Mouse (Mus musculus): ENCODE data around the gene Nrp1.

Gene Nrp1

GRCm38 (mm10) chr8:128419984-128420383 is 61.6 kb downstream of the Nrp1 start:
- DNase-seq (ENCODE audit: low read depth): no peak

DNA sequence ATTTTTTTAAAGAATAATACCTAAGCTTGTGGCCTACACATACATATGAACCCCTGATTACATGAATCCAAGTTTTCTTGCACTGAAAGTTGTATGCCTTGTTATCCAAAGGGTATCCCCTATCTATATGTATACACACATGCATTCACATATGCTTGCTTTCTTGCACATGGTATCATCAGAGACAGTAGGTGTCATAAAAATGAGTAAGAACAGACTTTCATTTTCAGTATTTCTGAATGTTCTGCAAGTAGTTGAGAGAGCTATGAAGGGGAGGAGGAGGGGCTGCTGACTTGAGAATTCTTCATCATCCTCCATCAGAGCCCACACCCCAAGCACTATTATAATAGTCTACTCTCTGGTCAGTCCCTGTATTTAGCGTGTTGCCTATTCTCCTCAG is 62.0 kb downstream of the Nrp1 start:
- peak; percentile 55 for DNase-seq (ENCODE audit: low read depth)

GRCm38 (mm10) chr8:128423813-128424212 is 65.4 kb downstream of the Nrp1 start:
- DNase-seq (ENCODE audit: low read depth): no peak

DNA sequence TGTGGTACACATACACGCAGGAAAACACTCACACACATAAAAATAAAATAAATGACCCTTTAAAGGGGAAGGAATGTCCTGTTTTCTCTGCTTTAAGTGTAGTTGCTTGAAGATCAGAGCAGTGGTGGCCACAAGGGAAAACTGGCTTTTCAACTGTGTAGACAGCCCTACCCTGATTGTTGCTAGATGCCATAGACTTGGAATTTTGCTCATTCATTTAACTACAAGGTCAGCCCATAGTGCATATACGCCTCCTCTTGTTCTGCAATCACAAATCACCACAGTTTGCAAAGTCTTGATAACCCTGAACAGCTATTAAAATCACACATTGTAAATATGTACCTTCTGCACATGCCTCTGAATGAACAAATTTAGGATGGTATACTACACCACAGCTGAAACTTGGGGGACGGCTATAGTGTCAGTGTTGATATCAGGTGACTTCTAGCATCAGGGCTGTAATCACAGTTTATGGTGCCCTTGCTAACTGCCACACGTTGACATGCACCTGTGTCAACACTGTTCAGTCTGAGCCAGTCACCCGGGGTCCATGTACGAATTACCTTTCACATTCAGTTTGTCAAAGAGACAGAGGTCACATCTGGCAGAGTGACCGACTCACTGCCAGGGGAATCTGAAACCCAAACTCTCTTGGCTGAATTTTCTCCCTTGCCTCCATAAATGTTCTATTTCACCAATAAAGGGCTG is 66.4 kb downstream of the Nrp1 start:
- no peak for DNase-seq (ENCODE audit: low read depth)

- no peak for DNase-seq (ENCODE audit: low read depth)
These were observed 68.7 kb downstream of the Nrp1 start for GRCm38 (mm10) chr8:128427071-128427470.

DNA sequence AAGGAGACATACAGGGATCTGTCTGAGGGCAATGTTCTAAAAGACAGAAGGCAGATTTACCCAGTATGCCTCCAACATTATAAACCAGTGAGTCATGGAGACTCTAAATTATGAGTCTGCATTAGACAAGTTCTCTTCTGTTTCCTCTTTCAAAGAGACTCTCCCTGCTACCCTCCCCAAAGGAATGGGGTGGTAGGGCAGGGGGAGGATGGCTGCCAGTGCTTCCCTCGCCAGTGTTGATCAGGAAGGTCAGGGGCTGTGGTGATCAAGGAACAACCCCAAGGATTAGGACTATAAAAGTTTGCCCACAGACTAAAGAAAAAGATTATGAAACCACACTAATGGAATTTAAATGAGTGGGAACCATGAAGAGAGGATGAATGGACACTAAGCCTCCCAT is 70.6 kb downstream of the Nrp1 start:
- DNase-seq (ENCODE audit: low read depth): no peak

DNA sequence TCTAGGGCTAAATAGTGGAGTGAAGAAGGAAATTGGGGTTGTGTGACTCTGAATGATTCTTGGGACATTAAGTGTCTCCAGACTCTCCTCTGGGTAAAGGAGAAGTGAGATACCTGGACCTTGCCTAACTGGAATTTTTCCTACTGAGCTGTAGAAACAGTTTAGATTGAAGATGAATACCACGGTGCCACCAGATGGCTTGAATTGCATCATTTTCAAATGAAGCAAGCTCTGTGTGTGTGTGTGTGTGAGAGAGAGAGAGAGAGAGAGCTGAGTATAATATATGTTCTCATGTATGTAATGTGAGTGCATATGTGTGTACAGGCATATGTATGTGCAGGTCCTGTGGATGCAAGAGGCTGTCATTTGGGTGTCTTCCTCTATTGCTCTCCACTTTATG is 72.7 kb downstream of the Nrp1 start:
- DNase-seq (ENCODE audit: low read depth): no peak

- no peak for DNase-seq (ENCODE audit: low read depth)
These were observed 77.3 kb downstream of the Nrp1 start for GRCm38 (mm10) chr8:128435749-128436148.

- DNase-seq (ENCODE audit: low read depth): no peak
These were observed 78.9 kb downstream of the Nrp1 start for GRCm38 (mm10) chr8:128437156-128437825.

DNA sequence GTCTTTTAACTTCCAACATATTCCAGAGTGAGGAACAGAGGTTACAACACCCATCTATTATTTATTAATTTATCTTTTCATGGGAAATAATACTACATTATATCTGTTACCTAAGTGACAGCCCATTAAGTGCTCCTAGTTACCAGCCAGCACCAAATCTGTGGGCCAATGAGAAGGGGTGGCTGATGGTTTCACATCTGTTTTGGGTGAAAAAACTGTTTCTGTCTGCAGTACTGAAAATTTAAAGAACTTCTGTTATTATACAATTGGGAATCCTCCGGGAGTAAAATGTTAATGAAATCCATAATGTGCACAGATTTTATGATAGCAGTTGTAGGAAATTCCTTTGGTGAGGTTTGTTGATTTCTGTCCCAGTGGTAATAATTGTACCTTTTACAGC is 83.0 kb downstream of the Nrp1 start:
- no peak for DNase-seq (ENCODE audit: low read depth)

- no peak for DNase-seq (ENCODE audit: low read depth)
These were observed 87.2 kb downstream of the Nrp1 start for GRCm38 (mm10) chr8:128445596-128445995.

DNA sequence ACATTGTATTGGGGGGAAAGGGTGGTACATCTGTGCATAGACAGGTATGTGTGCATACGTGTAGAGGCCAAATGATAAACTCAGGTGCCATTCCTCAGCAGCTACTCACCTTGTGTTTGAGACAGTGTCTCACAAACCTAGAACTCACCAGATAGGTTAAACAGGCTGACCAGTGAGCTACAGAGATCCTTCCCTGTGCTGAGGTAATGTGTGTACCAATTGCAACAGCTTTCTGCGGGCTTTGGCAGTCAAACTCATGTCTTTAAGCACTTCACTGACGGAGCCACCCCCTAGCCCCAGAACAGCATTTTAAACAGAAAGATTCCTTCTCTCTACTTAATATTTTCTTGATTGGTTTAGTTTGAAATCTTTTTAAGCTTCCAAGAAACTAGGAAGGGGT is 88.2 kb downstream of the Nrp1 start:
- DNase-seq (ENCODE audit: low read depth): no peak

GRCm38 (mm10) chr8:128447320-128447719 is 88.9 kb downstream of the Nrp1 start:
- no peak for DNase-seq (ENCODE audit: low read depth)

DNA sequence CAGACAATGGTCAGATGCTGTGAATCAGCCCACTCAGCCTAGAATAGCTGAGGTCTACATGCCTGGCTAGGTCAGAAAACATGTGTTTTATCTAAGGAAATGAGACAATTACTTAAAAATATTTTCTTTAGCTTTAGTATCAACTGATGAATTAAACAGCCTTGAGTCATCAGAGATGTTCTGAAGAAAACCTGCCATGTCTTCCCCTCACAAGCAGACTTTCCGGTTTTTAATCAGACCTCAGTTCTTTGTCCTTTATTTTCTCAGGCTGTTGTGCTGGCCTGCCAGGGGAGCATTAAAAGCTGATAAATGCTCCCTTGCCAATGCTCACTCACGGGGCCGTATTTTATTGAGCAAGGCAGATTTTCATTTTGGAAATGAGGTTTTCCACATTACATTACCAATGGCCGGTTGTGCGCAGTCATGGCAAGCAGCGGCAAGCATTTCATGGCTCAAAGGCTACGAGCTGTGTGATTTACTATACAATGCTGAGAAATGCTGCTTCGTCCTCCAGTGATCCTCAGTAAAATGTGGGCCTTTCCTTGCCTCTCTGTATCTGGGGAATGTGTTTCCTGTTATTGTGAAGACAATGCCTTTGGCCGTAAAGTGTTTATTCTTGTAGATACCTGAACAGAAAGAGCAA is 92.1 kb downstream of the Nrp1 start:
- no peak for DNase-seq (ENCODE audit: low read depth)

DNA sequence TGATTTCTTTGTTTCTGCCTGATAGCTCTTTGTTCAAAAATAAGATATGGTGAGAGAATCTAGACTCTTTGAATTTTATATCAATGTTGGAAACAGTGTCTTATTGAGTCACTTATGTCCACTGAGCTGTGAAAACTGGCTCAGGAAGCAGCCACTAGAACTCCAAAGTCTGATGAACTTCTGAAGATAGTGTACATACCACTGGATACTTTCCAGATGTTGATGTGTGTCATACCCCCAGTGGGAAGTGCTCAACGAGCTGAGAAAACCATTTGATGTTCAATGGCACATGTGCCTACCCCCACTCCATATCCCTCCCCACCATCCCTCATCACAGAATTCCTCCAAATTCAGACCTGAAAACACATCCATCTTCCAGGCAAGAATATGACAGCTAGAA is 92.7 kb downstream of the Nrp1 start:
- no peak for DNase-seq (ENCODE audit: low read depth)

DNA sequence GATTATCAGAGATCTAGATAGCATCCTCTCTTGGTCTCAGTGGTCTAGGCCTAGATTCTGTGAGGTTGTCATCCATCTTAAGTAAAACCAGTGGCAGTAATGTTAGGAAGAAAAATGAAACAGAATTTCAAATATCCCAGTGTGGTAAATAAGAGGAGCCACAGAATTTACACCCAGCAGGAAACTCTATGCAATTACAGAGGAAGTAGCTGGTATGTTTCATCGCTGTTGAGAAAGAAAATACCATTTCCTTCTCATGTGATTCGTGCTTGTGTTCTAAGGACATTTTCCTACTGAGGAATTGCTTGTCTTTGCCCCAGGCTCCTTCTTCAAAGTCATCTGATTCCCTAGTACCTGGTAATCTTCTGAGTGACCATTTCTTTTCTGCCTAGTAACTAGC is 95.1 kb downstream of the Nrp1 start:
- no peak for DNase-seq (ENCODE audit: low read depth)

DNA sequence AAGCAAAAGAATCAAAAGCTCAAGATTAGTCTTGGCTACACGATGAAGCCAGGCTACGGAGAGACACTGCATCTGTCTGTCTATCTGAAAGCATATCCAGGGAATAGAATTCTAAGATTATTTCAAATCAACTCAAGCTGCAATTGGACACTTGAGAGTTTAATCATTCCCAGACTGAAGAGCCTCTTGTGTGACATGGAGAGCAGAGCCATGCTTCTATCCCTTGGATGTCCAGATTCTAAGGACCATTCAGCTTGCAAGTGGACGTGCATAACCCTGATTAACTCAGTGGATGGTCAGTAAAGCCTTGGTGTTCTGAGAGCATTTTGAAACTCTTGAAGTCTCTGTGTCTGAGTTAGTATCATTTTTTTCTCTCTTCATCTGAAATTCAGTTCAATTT is 95.6 kb downstream of the Nrp1 start:
- no peak for DNase-seq (ENCODE audit: low read depth)

DNA sequence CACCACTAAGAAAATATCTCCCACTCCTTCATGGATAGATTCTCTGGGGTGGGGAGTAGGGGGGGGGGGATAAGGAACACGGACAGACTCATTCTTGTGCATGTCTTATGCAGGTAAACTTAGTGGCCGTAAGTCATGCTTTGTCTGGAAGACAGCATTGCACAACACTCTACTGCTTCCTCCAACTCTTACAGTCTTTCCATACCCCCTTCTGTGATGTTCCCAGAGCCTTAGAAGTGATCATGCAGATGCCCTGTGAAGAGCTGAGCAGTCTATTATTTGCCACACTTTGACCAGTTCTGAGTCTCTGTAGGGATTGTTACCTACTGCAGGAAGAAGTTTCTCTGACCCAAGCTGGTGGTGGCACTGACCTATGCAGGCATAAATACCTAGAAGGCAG is 98.9 kb downstream of the Nrp1 start:
- no peak for DNase-seq (ENCODE audit: low read depth)

DNA sequence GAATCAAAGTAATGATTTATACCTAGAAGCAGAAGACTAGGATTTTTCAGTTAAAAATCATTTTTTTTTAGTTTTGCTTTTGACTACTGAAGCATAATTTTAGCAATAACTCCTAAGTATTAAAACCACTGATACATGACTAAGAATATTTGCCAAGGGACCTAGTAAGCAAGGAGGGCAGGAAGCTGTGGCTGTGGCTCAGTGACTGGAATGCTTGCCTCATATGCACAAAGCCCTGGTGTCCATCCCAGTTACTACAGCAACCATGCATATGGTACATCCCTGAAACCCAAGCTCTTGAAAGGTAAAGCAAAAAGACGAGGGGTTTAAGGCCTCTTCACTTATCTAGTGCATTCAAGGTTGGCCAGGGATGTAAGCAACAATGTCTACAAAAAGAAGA is 101.3 kb downstream of the Nrp1 start:
- DNase-seq (ENCODE audit: low read depth): no peak

DNA sequence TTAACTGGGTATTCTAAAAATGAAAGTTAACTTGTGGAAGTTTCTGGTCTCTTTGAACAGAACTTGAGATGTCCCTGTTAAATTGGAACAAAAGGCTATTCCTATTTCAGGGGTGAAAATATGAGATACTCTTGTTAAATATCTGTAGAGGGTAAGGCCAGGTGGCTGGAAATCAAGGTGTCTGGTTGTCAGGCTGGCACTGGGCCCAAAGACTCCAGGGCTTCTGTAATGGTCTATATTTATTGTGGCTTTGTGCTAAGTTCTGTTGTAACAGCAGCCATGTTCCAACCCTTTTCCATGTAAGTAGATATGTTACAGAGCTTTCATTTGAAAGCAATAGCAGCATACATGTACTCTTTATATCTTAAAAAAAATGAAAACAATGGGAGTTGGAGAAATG is 103.3 kb downstream of the Nrp1 start:
- no peak for DNase-seq (ENCODE audit: low read depth)

- no peak for DNase-seq (ENCODE audit: low read depth)
These were observed 104.8 kb downstream of the Nrp1 start for GRCm38 (mm10) chr8:128463162-128463561.

DNA sequence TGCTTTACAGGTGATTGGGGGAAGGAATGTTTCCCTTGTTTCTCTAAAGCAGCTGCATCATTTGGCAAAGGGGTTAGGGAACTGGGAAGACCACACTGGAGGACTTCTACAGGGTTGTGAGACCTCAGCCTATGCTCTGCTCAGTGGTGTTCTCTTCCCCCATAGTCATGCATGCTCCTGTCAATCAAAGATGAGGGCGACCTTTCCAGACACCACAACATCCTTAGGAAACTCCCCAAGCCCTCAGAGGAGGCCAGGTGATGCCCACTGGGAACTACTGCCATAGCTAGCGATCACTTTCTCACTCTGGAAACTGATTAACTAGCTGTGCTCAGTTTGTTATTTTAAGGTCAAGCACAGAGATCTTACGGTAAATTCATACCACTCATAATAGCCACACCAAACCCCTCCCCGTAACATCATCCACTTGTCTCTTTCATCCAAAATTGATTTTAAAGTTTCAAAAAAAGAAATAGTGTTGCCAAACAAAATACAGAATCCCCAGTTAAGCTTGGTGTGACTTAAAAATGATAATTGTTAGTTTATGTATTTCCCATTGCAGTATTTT is 105.7 kb downstream of the Nrp1 start:
- no peak for DNase-seq (ENCODE audit: low read depth)

- DNase-seq (ENCODE audit: low read depth): no peak
These were observed 107.1 kb downstream of the Nrp1 start for GRCm38 (mm10) chr8:128465553-128465952.
